Mouse (Mus musculus): ENCODE measurements around the gene Rap1gap2. TPM values are rescaled to one million over a fixed set of nuclear protein-coding genes. Genes with fewer than 3 reads are reported as not detected.

The Rap1gap2 gene
- polyA plus RNA-seq, 1 experiment from 2014 or later, result 0.75 TPM

- no peak for DNase-seq
- peaks cover 51% of the 10 kb centered on the region for H3K27me3 ChIP-seq (ENCODE audit: insufficient read depth, low read length)
- 50% methylated on average over 5 of the region's 5 CpGs for WGBS (ENCODE audit: insufficient replicate concordance)
Measured at GRCm38 (mm10) chr11:74615571-74615970, 4.9 kb upstream of the Rap1gap2 start.

GRCm38 (mm10) chr11:74613428-74613827, 2.7 kb upstream of the Rap1gap2 start:
- ATAC-seq, result no peak

More at GRCm38 (mm10) chr11:74615571-74615970, 4.9 kb upstream of the Rap1gap2 start:
- Histone ChIP-seq H3K27ac (ENCODE audit: low read depth) (no peak overlapping the region), H3K9me3 (ENCODE audit: low read length) (no peaks in the 10 kb centered on the region), H3K4me3 (ENCODE audit: low read depth, low read length) (no peak overlapping the region), H3K4me2 (ENCODE audit: low read depth, low read length) (no peak overlapping the region), H3K4me1 (ENCODE audit: insufficient read depth) (peaks cover 18% of the 10 kb centered on the region), H3K9ac (replicated peaks) (no peak overlapping the region), H3K36me3 (replicated peaks; ENCODE audit: insufficient read depth, low read length) (no peaks in the 10 kb centered on the region)
- TF ChIP-seq EP300 (IDR thresholded peaks at IDR 0.05; ENCODE audit: low read depth) (no peak), CTCF (IDR thresholded peaks at IDR 0.05; ENCODE audit: low read depth) (peak; percentile 28)
- ATAC-seq, result no peak

GRCm38 (mm10) chr11:74611437-74611836, 722 bp upstream of the Rap1gap2 start:
- TF ChIP-seq CTCF (IDR thresholded peaks at IDR 0.05; ENCODE audit: low read depth) (no peak), EP300 (IDR thresholded peaks at IDR 0.05; ENCODE audit: low read depth) (no peak)
- peak overlapping the region; percentile 42; the same call in 1 of the 2 replicates for H3K4me3 ChIP-seq (ENCODE audit: low read depth, low read length)
- H3K9me3 ChIP-seq (ENCODE audit: low read length), result no peaks in the 10 kb centered on the region
- ATAC-seq (no peak), DNase-seq (no peak)
- WGBS (ENCODE audit: insufficient replicate concordance), result 13% methylated on average over 7 of the region's 7 CpGs
- no peak overlapping the region for H3K27ac ChIP-seq (ENCODE audit: low read depth)
- H3K9ac ChIP-seq (replicated peaks), result no peak overlapping the region
- peak overlapping the region; percentile 67 for H3K4me2 ChIP-seq (ENCODE audit: low read depth, low read length)
- H3K4me1 ChIP-seq (ENCODE audit: insufficient read depth), result peaks cover 10% of the 10 kb centered on the region
- peaks cover 43% of the 10 kb centered on the region for H3K27me3 ChIP-seq (ENCODE audit: insufficient read depth, low read length)
- H3K36me3 ChIP-seq (replicated peaks; ENCODE audit: insufficient read depth, low read length), result no peaks in the 10 kb centered on the region

More at GRCm38 (mm10) chr11:74613428-74613827, 2.7 kb upstream of the Rap1gap2 start:
- no peaks in the 10 kb centered on the region for H3K9me3 ChIP-seq (ENCODE audit: low read length)
- no peak overlapping the region for H3K9ac ChIP-seq (replicated peaks)
- H3K4me1 ChIP-seq (ENCODE audit: insufficient read depth), result peaks cover 10% of the 10 kb centered on the region
- H3K27ac ChIP-seq (ENCODE audit: low read depth), result no peak overlapping the region
- no peaks in the 10 kb centered on the region for H3K36me3 ChIP-seq (replicated peaks; ENCODE audit: insufficient read depth, low read length)
- H3K4me3 ChIP-seq (ENCODE audit: low read depth, low read length), result no peak overlapping the region
- TF ChIP-seq CTCF (IDR thresholded peaks at IDR 0.05; ENCODE audit: low read depth) (no peak), EP300 (IDR thresholded peaks at IDR 0.05; ENCODE audit: low read depth) (no peak)
- no peak overlapping the region for H3K4me2 ChIP-seq (ENCODE audit: low read depth, low read length)
- WGBS (ENCODE audit: insufficient replicate concordance), result 53% methylated on average over 4 of the region's 4 CpGs
- H3K27me3 ChIP-seq (ENCODE audit: insufficient read depth, low read length), result peaks cover 46% of the 10 kb centered on the region
- DNase-seq, result no peak

- no peaks in the 10 kb centered on the region for H3K36me3 ChIP-seq (replicated peaks; ENCODE audit: insufficient read depth, low read length)
- H3K27ac ChIP-seq (ENCODE audit: low read depth), result no peak overlapping the region
- H3K4me1 ChIP-seq (ENCODE audit: insufficient read depth), result peaks cover 10% of the 10 kb centered on the region
- no peak overlapping the region for H3K4me3 ChIP-seq (ENCODE audit: low read depth, low read length)
- WGBS (ENCODE audit: insufficient replicate concordance), result 34% methylated on average over 5 of the region's 5 CpGs
- TF ChIP-seq CTCF (IDR thresholded peaks at IDR 0.05; ENCODE audit: low read depth) (no peak), EP300 (IDR thresholded peaks at IDR 0.05; ENCODE audit: low read depth) (no peak)
- no peaks in the 10 kb centered on the region for H3K9me3 ChIP-seq (ENCODE audit: low read length)
- no peak for ATAC-seq
- H3K27me3 ChIP-seq (ENCODE audit: insufficient read depth, low read length), result peaks cover 36% of the 10 kb centered on the region
- no peak overlapping the region; the same call in 1 of the 2 replicates for H3K4me2 ChIP-seq (ENCODE audit: low read depth, low read length)
- H3K9ac ChIP-seq (replicated peaks), result no peak overlapping the region
- DNase-seq, result no peak
Measured at GRCm38 (mm10) chr11:74610068-74610467, 647 bp downstream of the Rap1gap2 start.

GRCm38 (mm10) chr11:74602286-74602685, 8.4 kb downstream of the Rap1gap2 start:
- Histone ChIP-seq H3K27ac (ENCODE audit: low read depth) (no peak overlapping the region), H3K9ac (replicated peaks) (no peak overlapping the region), H3K4me2 (ENCODE audit: low read depth, low read length) (no peak overlapping the region), H3K4me1 (ENCODE audit: insufficient read depth) (no peaks in the 10 kb centered on the region), H3K36me3 (replicated peaks; ENCODE audit: insufficient read depth, low read length) (no peaks in the 10 kb centered on the region), H3K27me3 (ENCODE audit: insufficient read depth, low read length) (no peaks in the 10 kb centered on the region), H3K9me3 (ENCODE audit: low read length) (0 out of 2 replicates have a peak, but pooled peaks cover 2% of the 10 kb centered on the region), H3K4me3 (ENCODE audit: low read depth, low read length) (no peak overlapping the region)
- TF ChIP-seq EP300 (IDR thresholded peaks at IDR 0.05; ENCODE audit: low read depth), result no peak
- TF ChIP-seq CTCF (IDR thresholded peaks at IDR 0.05; ENCODE audit: low read depth), result no peak
- WGBS (ENCODE audit: insufficient replicate concordance), result 75% methylated on average over 1 of the region's 1 CpGs
- ATAC-seq (no peak), DNase-seq (no peak)

- Histone ChIP-seq H3K36me3 (replicated peaks; ENCODE audit: insufficient read depth, low read length) (no peaks in the 10 kb centered on the region), H3K27ac (ENCODE audit: low read depth) (no peak overlapping the region), H3K4me3 (ENCODE audit: low read depth, low read length) (no peak overlapping the region), H3K27me3 (ENCODE audit: insufficient read depth, low read length) (0 out of 2 replicates have a peak, but pooled peaks cover 6% of the 10 kb centered on the region), H3K9me3 (ENCODE audit: low read length) (0 out of 2 replicates have a peak, but pooled peaks cover 2% of the 10 kb centered on the region), H3K9ac (replicated peaks) (no peak overlapping the region), H3K4me2 (ENCODE audit: low read depth, low read length) (no peak overlapping the region), H3K4me1 (ENCODE audit: insufficient read depth) (no peaks in the 10 kb centered on the region)
- TF ChIP-seq EP300 (IDR thresholded peaks at IDR 0.05; ENCODE audit: low read depth) (no peak), CTCF (IDR thresholded peaks at IDR 0.05; ENCODE audit: low read depth) (peak; percentile 40)
- no peak for ATAC-seq
- no peak for DNase-seq
Measured at GRCm38 (mm10) chr11:74597990-74598337, 12.8 kb downstream of the Rap1gap2 start.

Data from liver, postnatal 0 days (tissue).